Mouse (Mus musculus) kidney, postnatal 0 days (tissue): ENCODE measurements around the gene Ntn3. TPM values are rescaled to one million over a fixed set of nuclear protein-coding genes. Genes with fewer than 3 reads are reported as not detected.

Experiments used
- ATAC-seq: fragments of 200-750 bp; cut with Nextera tagmentation; replicated peaks from 2 replicates; pipeline ENCODE4 v1.8.0; 2017; ENCODE audit warnings: low read depth, moderate number of reproducible peaks, moderate TSS enrichment, moderate library complexity; ENCODE audit not compliant: low FRiP score
- DNase-seq: peaks from one replicate; pipeline ENCODE4 v3.0.0-alpha.2; 2016; ENCODE audit warnings: low spot score
- H3K27ac ChIP-seq: fragments of 300-500 bp; sonication (generic); 2 replicates; pipeline ENCODE4 v1.5.1; 2014; ENCODE audit warnings: mild to moderate bottlenecking
- H3K27me3 ChIP-seq: fragments of 300-500 bp; sonication (generic); 2 replicates; pipeline ENCODE4 v1.6.1; 2014; ENCODE audit warnings: low read length, mixed read lengths; ENCODE audit not compliant: insufficient read depth
- H3K36me3 ChIP-seq: fragments of 300-500 bp; sonication (generic); 2 replicates; pipeline ENCODE4 v1.6.1; 2014; ENCODE audit warnings: low read length, mixed read lengths; ENCODE audit not compliant: insufficient read depth
- H3K4me1 ChIP-seq: fragments of 300-500 bp; sonication (generic); replicated peaks from 2 replicates; pipeline ENCODE4 v1.6.1; 2014; ENCODE audit warnings: antibody characterized with exemption, low read length, mixed read lengths; ENCODE audit not compliant: insufficient read depth
- H3K4me2 ChIP-seq: fragments of 300-500 bp; sonication (generic); 2 replicates; pipeline ENCODE4 v1.6.1; 2014; ENCODE audit warnings: mild to moderate bottlenecking, low read length, moderate library complexity, mixed read lengths
- H3K4me3 ChIP-seq: fragments of 300-500 bp; sonication (generic); replicated peaks from 2 replicates; pipeline ENCODE4 v1.5.1; 2014; ENCODE audit warnings: low read depth, low read length
- H3K9ac ChIP-seq: fragments of 300-500 bp; sonication (generic); 2 replicates; pipeline ENCODE4 v1.6.1; 2014; ENCODE audit warnings: low read depth, low read length
- H3K9me3 ChIP-seq: fragments of 300-500 bp; sonication (generic); replicated peaks from 2 replicates; pipeline ENCODE4 v1.6.1; 2016; ENCODE audit warnings: low read length, inconsistent platforms, mixed read lengths
- CTCF ChIP-seq: IDR thresholded peaks from 2 replicates; pipeline ENCODE4 v1.5.1; 2016; ENCODE audit warnings: antibody characterized with exemption, low read depth, mild to moderate bottlenecking, moderate library complexity
- WGBS: fragments of 180-500 bp; shearing (Covaris S2); extraction: QIAGEN DNeasy Blood & Tissue Kit; methylation state at CpG from one replicate; pipeline ENCODE4 v1.1.7; 2014; 5-methylcytosine and 5-hydroxymethylcytosine counted together
- microRNA-seq: library from miRNA; unstranded; fragments of <30 nt; microRNA quantifications from one replicate; pipeline ENCODE4, GENCODE M21; 2016
- polyA plus RNA-seq: library from polyadenylated mRNA; unstranded; fragments of >200 nt; fragmentation: Nextera tagmentation; extraction: Ambion mirVana; gene quantifications from 2 replicates; pipeline ENCODE4 v1.2.1, GENCODE M21; 2015

Ntn3 gene
- polyA plus RNA-seq, 1 experiment from 2014 or later, result 4.0 TPM

DNA sequence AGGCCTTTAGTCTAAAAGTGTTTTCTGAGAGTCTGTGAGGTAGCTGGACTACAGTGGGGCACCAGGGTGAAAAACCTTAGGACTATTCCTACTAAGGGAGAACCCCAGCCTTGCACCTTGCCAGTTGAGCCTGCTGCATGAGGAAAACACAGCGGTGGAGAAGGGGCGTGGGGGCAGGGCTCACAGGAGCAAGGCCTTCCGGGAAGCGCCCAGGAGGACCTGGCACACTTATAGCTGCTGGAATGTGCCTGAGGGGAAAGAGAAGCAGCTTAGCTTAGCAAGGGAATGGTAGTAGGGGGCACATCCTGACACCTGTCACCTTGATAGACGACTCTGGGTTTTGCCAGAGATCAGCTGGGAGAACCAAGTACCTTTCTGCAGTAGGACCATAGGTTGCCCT is 47.9 kb downstream of the Ntn3 start:
- Histone ChIP-seq H3K27me3 (no peaks in the 10 kb centered on the region), H3K4me3 (no peak overlapping the region), H3K9me3 (no peaks in the 10 kb centered on the region), H3K36me3 (no peaks in the 10 kb centered on the region), H3K27ac (no peak overlapping the region), H3K4me1 (no peaks in the 10 kb centered on the region; the same call in 1 of the 2 replicates), H3K4me2 (no peak overlapping the region), H3K9ac (no peak overlapping the region)
- ATAC-seq, result no peak
- DNase-seq, result no peak
- WGBS, result 79% methylated on average over 5 of the region's 5 CpGs
- TF ChIP-seq CTCF, result no peak

DNA sequence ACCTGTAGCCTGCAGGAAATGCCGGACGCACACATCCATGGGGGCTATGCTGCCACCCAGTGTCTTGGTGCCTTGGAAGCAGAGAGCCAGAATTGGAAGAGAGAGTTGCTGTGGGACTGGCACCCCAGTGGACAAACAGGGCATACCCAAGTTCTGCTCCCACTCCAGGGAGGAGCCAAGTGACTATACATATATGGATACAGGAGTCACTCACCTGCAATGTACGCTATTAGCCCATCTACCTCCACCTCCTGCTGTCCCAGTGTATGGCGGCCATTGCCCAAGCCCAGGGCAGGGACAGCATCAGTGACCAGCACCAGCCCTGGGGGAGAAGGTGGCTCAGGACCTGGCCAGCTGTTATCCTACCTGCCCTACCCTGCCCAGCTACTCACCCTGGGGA is 51.8 kb downstream of the Ntn3 start:
- H3K27me3 ChIP-seq, result no peaks in the 10 kb centered on the region
- no peaks in the 10 kb centered on the region; the same call in 1 of the 2 replicates for H3K4me1 ChIP-seq

DNA sequence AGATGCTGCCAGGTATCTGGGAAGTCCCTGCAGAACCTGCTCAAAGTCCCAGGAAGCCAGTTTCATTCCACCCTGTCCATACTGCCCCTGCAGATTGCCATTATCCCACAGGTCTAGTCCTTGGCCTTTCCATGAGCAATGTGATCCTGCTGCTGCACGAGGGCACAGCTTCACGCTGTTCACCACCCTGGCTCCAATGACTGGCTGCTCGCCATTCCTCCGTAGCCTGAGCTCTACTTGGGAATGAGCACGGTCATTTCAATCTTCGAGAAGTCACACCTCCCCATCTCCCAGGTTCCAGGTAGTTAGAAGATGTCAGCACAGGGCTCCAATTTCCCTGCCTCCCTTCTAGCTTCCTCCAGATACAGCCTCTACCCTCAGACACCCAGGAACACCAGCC is 52.2 kb downstream of the Ntn3 start:
- ATAC-seq, result no peak
- Histone ChIP-seq H3K9ac (no peak overlapping the region), H3K36me3 (0 out of 2 replicates have a peak, but pooled peaks cover 3% of the 10 kb centered on the region), H3K4me2 (no peak overlapping the region), H3K27ac (no peak overlapping the region), H3K9me3 (no peaks in the 10 kb centered on the region), H3K4me3 (no peak overlapping the region), H3K4me1 (no peaks in the 10 kb centered on the region), H3K27me3 (no peaks in the 10 kb centered on the region)
- DNase-seq, result no peak
- no peak for TF ChIP-seq CTCF
- WGBS, result 87% methylated on average over 6 of the region's 6 CpGs

More for the DNA sequence above, 51.8 kb downstream of the Ntn3 start:
- Histone ChIP-seq H3K9ac (no peak overlapping the region), H3K36me3 (0 out of 2 replicates have a peak, but pooled peaks cover 3% of the 10 kb centered on the region), H3K4me3 (no peak overlapping the region), H3K4me2 (no peak overlapping the region), H3K9me3 (no peaks in the 10 kb centered on the region), H3K27ac (no peak overlapping the region)
- no peak for TF ChIP-seq CTCF
- WGBS, result 96% methylated on average over 4 of the region's 4 CpGs
- ATAC-seq, result no peak
- no peak for DNase-seq

DNA sequence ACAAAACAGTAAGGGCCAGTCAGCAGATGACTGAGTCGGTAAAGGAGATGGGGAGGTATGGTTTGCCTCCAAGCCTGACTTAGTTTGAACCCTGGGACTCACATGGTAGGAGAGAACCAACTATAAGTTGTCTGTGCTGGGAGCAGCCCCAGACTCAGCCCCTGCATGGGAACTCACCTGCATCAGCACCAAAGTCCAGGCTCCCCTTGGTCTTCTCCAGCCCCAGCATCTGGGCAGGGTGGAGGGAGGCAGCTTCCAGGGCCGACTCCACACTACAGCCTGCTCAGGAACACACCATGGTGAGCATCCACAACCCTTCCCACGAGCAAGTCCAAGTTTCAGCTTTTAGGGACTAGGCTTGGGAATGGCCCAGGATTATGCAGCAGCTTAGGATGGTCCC is 52.9 kb downstream of the Ntn3 start:
- Histone ChIP-seq H3K27me3 (no peaks in the 10 kb centered on the region), H3K4me2 (no peak overlapping the region), H3K27ac (no peak overlapping the region), H3K4me1 (no peaks in the 10 kb centered on the region), H3K4me3 (no peak overlapping the region), H3K36me3 (0 out of 2 replicates have a peak, but pooled peaks cover 3% of the 10 kb centered on the region), H3K9ac (no peak overlapping the region), H3K9me3 (no peaks in the 10 kb centered on the region)
- 82% methylated on average over 3 of the region's 3 CpGs for WGBS
- ATAC-seq, result no peak
- no peak for DNase-seq
- no peak for TF ChIP-seq CTCF

DNA sequence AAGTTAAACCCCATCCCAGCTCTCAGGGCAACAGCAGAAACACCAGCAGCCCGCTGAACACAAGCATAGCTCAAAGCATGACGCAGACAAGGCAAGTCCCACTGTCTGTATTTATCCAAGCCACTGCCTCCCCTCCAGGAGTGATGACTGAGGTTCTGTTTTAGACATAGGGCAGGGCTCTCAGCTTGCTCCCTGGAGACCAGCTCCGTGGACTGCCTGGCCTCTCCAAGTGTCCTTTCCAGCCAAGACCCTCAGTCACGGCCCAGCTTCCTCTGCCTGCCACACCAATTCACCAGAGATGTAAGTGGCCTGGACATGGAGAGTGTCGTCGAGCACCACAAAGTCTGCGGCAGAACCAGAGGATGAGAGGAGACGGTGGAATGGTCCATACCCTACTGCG is 53.6 kb downstream of the Ntn3 start:
- Histone ChIP-seq H3K9me3 (no peaks in the 10 kb centered on the region), H3K27ac (no peak overlapping the region), H3K4me2 (no peak overlapping the region), H3K4me1 (no peaks in the 10 kb centered on the region), H3K36me3 (0 out of 2 replicates have a peak, but pooled peaks cover 3% of the 10 kb centered on the region), H3K9ac (no peak overlapping the region), H3K27me3 (no peaks in the 10 kb centered on the region), H3K4me3 (no peak overlapping the region)
- no peak for TF ChIP-seq CTCF
- 90% methylated on average over 9 of the region's 9 CpGs for WGBS
- no peak for ATAC-seq
- DNase-seq, result no peak

DNA sequence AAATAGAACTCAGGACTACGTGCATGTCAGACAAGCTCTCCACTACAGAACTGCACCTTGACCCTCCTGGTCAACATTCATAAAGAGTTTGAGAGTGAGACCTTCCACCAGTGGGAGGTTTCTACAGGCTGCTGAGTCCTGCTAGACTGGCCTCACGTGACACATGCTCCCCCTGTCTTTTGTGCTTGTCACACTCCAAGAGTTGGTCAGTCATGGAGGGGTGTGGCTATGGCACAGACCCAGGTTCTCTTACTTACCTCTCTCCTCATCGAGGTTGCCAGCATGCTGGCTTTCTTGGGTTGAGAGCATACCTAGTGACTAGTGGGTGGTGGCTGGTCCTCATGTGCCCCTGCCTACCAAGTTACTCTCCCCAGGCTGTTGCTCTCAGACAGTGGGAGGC is 54.9 kb downstream of the Ntn3 start:
- WGBS, result 55% methylated on average over 3 of the region's 3 CpGs
- Histone ChIP-seq H3K27ac (no peak overlapping the region), H3K4me1 (no peaks in the 10 kb centered on the region), H3K27me3 (no peaks in the 10 kb centered on the region), H3K4me3 (no peak overlapping the region), H3K36me3 (0 out of 2 replicates have a peak, but pooled peaks cover 3% of the 10 kb centered on the region), H3K9ac (no peak overlapping the region), H3K4me2 (no peak overlapping the region), H3K9me3 (no peaks in the 10 kb centered on the region)
- DNase-seq (peak; percentile 19), ATAC-seq (peak; percentile 64)
- TF ChIP-seq CTCF, result peak; percentile 6; the same call in 1 of the 2 replicates

Small RNA genes lying within 50 kb of the gene (microRNA-seq; reads per million reads assigned to microRNA genes)
- 1.4 reads per million for gene Mir5134
- 0.80 reads per million for gene Mir6965

Other genes with a start within 250 kb of the Ntn3 start
- 0.18 and 0.25 TPM in 2 replicates for gene Prss30, start 229.0 kb downstream of the Ntn3 start, polyA plus RNA-seq
- gene Prss22, start 211.4 kb downstream of the Ntn3 start, polyA plus RNA-seq, result 0.43 and 0.72 TPM in 2 replicates
- 0.68 and 0.78 TPM in 2 replicates for gene Prss27, start 171.4 kb downstream of the Ntn3 start, polyA plus RNA-seq
- gene Kctd5, start 136.0 kb downstream of the Ntn3 start, polyA plus RNA-seq, result 47.6 and 51.2 TPM in 2 replicates
- gene Pdpk1, start 58.6 kb downstream of the Ntn3 start, polyA plus RNA-seq, result 28.7 and 29.4 TPM in 2 replicates
- 47.9 and 52.5 TPM in 2 replicates for gene Amdhd2, start 45.8 kb downstream of the Ntn3 start, polyA plus RNA-seq
- gene Atp6v0c, start 39.8 kb downstream of the Ntn3 start, polyA plus RNA-seq, result 974 and 1,011 TPM in 2 replicates
- gene Tbc1d24, start 4.0 kb downstream of the Ntn3 start, polyA plus RNA-seq, result 2.3 and 2.5 TPM in 2 replicates
- 6.1 and 6.7 TPM in 2 replicates for gene Tedc2, start 11.3 kb upstream of the Ntn3 start, polyA plus RNA-seq
- 18.3 and 23.2 TPM in 2 replicates for gene Ccnf, start 42.0 kb upstream of the Ntn3 start, polyA plus RNA-seq
- gene Abca17, start 141.5 kb upstream of the Ntn3 start, polyA plus RNA-seq, result not detected in 2 replicates
- gene Abca3, start 142.4 kb upstream of the Ntn3 start, polyA plus RNA-seq, result 21.8 TPM in 2 replicates
- 191 and 203 TPM in 2 replicates for gene Rnps1, start 205.0 kb upstream of the Ntn3 start, polyA plus RNA-seq
- 109 and 136 TPM in 2 replicates for gene Eci1, start 217.1 kb upstream of the Ntn3 start, polyA plus RNA-seq
- 3.8 and 4.1 TPM in 2 replicates for gene Dnase1l2, start 233.6 kb upstream of the Ntn3 start, polyA plus RNA-seq